Mouse (Mus musculus): ENCODE data around the gene Pcnt.
A peak's percentile ranks its signal among the peaks of the same experiment; 100 is the strongest.

Gene Pcnt

GRCm38 (mm10) chr10:76442178-76443088 is at the start of gene Pcnt:
Gene Pcnt (minus strand): TSS chr10:76442786.
- DNase-seq (ENCODE audit: extremely low spot score, low read depth, low spot score): peak; percentile 93

- no peak for DNase-seq (ENCODE audit: extremely low spot score, low read depth, low spot score)
Observed at GRCm38 (mm10) chr10:76489205-76489604, 46.6 kb upstream of the Pcnt start.

- no peak for DNase-seq (ENCODE audit: extremely low spot score, low read depth, low spot score)
Observed at GRCm38 (mm10) chr10:76488265-76488664, 45.7 kb upstream of the Pcnt start.

- DNase-seq (ENCODE audit: extremely low spot score, low read depth, low spot score): no peak
Observed at GRCm38 (mm10) chr10:76486302-76486701, 43.7 kb upstream of the Pcnt start.

GRCm38 (mm10) chr10:76481480-76481879 is 38.9 kb upstream of the Pcnt start:
- DNase-seq (ENCODE audit: extremely low spot score, low read depth, low spot score): no peak

- DNase-seq (ENCODE audit: extremely low spot score, low read depth, low spot score): no peak
Observed at GRCm38 (mm10) chr10:76480851-76481250, 38.3 kb upstream of the Pcnt start.

- DNase-seq (ENCODE audit: extremely low spot score, low read depth, low spot score): no peak
Observed at GRCm38 (mm10) chr10:76473759-76474158, 31.2 kb upstream of the Pcnt start.

- peak; percentile 70 for DNase-seq (ENCODE audit: extremely low spot score, low read depth, low spot score)
Observed at GRCm38 (mm10) chr10:76468203-76469162, 25.9 kb upstream of the Pcnt start, which contains the start of the genes Mcm3ap and Ybey. Gene Mcm3ap (plus strand): TSS chr10:76468927. Gene Ybey (minus strand): TSS chr10:76469114.

GRCm38 (mm10) chr10:76462721-76463120 is 20.1 kb upstream of the Pcnt start:
- no peak for DNase-seq (ENCODE audit: extremely low spot score, low read depth, low spot score)

GRCm38 (mm10) chr10:76462312-76462711 is 19.7 kb upstream of the Pcnt start:
- no peak for DNase-seq (ENCODE audit: extremely low spot score, low read depth, low spot score)

- DNase-seq (ENCODE audit: extremely low spot score, low read depth, low spot score): no peak
Observed at GRCm38 (mm10) chr10:76461255-76461654, 18.7 kb upstream of the Pcnt start.

GRCm38 (mm10) chr10:76455289-76455688 is 12.7 kb upstream of the Pcnt start:
- peak; percentile 22 for DNase-seq (ENCODE audit: extremely low spot score, low read depth, low spot score)

- DNase-seq (ENCODE audit: extremely low spot score, low read depth, low spot score): no peak
Observed at GRCm38 (mm10) chr10:76448851-76449250, 6.3 kb upstream of the Pcnt start, which contains the start of gene 2610028H24Rik. Gene 2610028H24Rik (plus strand): TSS chr10:76449081.

GRCm38 (mm10) chr10:76447406-76448229 is 5.0 kb upstream of the Pcnt start:
- DNase-seq (ENCODE audit: extremely low spot score, low read depth, low spot score): no peak

- DNase-seq (ENCODE audit: extremely low spot score, low read depth, low spot score): no peak
Observed at GRCm38 (mm10) chr10:76445996-76446681, 3.6 kb upstream of the Pcnt start.

- DNase-seq (ENCODE audit: extremely low spot score, low read depth, low spot score): no peak
Observed at GRCm38 (mm10) chr10:76440281-76440680, 2.3 kb downstream of the Pcnt start, which contains the start of gene AC141477.1. Gene AC141477.1 (minus strand): TSS chr10:76440444.

- DNase-seq (ENCODE audit: extremely low spot score, low read depth, low spot score): no peak
Observed at GRCm38 (mm10) chr10:76439107-76439890, 3.3 kb downstream of the Pcnt start.

- no peak for DNase-seq (ENCODE audit: extremely low spot score, low read depth, low spot score)
Observed at GRCm38 (mm10) chr10:76433925-76434324, 8.7 kb downstream of the Pcnt start.

- DNase-seq (ENCODE audit: extremely low spot score, low read depth, low spot score): no peak
Observed at GRCm38 (mm10) chr10:76425674-76426073, 16.9 kb downstream of the Pcnt start.
